8 mouse cellular contexts compared by ENCODE assay signal in the genomic region with DNA sequence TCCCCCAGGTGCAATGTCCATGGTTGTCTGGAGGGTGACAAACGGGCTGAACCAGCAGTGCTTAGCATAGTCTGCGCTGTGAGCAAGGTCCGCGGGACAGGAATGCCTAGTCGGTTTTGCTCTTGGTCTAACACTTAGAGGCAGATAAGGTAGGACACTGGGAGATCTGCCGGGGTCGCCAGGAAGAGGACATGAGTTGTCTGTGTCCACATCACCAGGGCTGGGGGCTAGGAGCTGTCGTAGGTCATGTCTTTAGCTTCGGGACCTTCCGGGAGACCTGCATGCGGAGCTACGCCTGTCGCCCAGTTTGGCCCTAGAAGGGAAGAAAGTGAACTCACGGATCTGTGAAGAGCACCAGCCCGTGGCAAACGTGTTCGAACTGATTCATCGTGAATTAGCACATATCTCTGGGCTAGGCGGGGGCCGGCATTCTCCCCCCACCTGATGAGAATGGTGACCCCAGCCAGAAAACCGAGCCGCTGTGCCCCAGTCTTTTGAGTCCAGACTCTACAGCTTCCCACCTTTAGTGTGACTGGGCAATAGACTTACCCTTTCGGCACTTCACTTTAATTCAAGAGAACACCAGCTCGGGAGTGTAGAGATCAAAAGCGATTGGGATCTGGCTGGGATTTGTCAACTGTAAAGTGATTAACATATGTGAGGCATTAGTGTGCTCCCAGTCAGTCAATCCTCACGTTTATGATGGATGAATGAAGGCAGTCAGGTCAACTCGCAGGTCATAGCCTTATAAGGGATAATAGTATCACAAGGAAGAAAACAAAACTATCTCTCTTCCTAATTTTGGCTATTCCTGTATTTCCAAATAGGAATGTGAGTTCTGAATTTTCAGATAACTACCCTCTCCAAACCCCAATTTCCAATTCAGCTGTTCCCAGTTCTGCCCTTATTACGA. TPM values are rescaled to one million over a fixed set of nuclear protein-coding genes. Genes with fewer than 3 reads are reported as not detected.
DNase-seq lines count a peak whose midpoint lies in the region; ATAC-seq and TF ChIP-seq lines count a peak whose summit lies in the region.

No protein-coding gene starts in this region.

- DNase-seq in embryonic facial prominence, embryonic 10.5 days (ENCODE audit: low spot score): peak; percentile 46
- no peak for DNase-seq in liver, postnatal 0 days
- no peak for DNase-seq in ovary, postnatal 14 days (ENCODE audit: low spot score)
- DNase-seq in frontal cortex, postnatal 25 days (ENCODE audit: low spot score in 2 of 2): no peak
- no peak for DNase-seq in gastrocnemius, postnatal 4 days (ENCODE audit: low spot score in 2 of 2)
- no peak for DNase-seq in gastrocnemius, postnatal 10 days

- peaks cover 3% of the 10 kb centered on the region; the same call in 1 of the 2 replicates for H3K27me3 ChIP-seq in ES-Bruce4 (ENCODE audit: control insufficient read depth, insufficient read depth, low read length, poor library complexity, severe bottlenecking)
- peaks cover 86% of the 10 kb centered on the region for H3K27me3 ChIP-seq in embryonic facial prominence, embryonic 10.5 days (replicated peaks; ENCODE audit: low read depth, poor library complexity, severe bottlenecking)
- H3K27me3 ChIP-seq in intestine, embryonic 15.5 days (replicated peaks): peaks cover 23% of the 10 kb centered on the region
- peaks cover 58% of the 10 kb centered on the region for H3K27me3 ChIP-seq in liver, postnatal 0 days (ENCODE audit: insufficient read depth, low read length)

- no peak overlapping the region for H3K9ac ChIP-seq in ES-Bruce4 (ENCODE audit: low read depth, poor library complexity, severe bottlenecking)
- no peak overlapping the region for H3K9ac ChIP-seq in intestine, embryonic 15.5 days
- H3K9ac ChIP-seq in liver, postnatal 0 days (replicated peaks): no peak overlapping the region; the same call in 1 of the 2 replicates

- H3K27ac ChIP-seq in ES-Bruce4 (ENCODE audit: insufficient read depth, low read length): no peak overlapping the region
- no peak overlapping the region for H3K27ac ChIP-seq in embryonic facial prominence, embryonic 10.5 days (replicated peaks)
- no peak overlapping the region for H3K27ac ChIP-seq in intestine, embryonic 15.5 days
- H3K27ac ChIP-seq in liver, postnatal 0 days (ENCODE audit: low read depth): no peak overlapping the region

- TF ChIP-seq EP300 in ES-Bruce4 (IDR thresholded peaks at IDR 0.05; ENCODE audit: insufficient read depth, low read depth, low read length): no peak
- no peak for TF ChIP-seq EP300 in liver, postnatal 0 days (IDR thresholded peaks at IDR 0.05; ENCODE audit: low read depth)

- WGBS in embryonic facial prominence, embryonic 10.5 days: 4% methylated on average over 28 of the region's 28 CpGs
- 10% methylated on average over 28 of the region's 28 CpGs for WGBS in intestine, embryonic 15.5 days
- 6% methylated on average over 28 of the region's 28 CpGs for WGBS in liver, postnatal 0 days (ENCODE audit: insufficient replicate concordance)

- TF ChIP-seq CTCF in ES-Bruce4 (IDR thresholded peaks at IDR 0.05; ENCODE audit: low read depth, low read length): no peak
- TF ChIP-seq CTCF in liver, postnatal 0 days (IDR thresholded peaks at IDR 0.05; ENCODE audit: low read depth): no peak

- no peaks in the 10 kb centered on the region for H3K9me3 ChIP-seq in ES-Bruce4 (replicated peaks; ENCODE audit: control insufficient read depth, insufficient read depth, low read length, poor library complexity, severe bottlenecking)
- H3K9me3 ChIP-seq in embryonic facial prominence, embryonic 10.5 days: no peaks in the 10 kb centered on the region
- no peaks in the 10 kb centered on the region for H3K9me3 ChIP-seq in intestine, embryonic 15.5 days
- H3K9me3 ChIP-seq in liver, postnatal 0 days (ENCODE audit: low read length): no peaks in the 10 kb centered on the region

- no peaks in the 10 kb centered on the region for H3K4me1 ChIP-seq in ES-Bruce4 (ENCODE audit: control insufficient read depth, insufficient read depth, low read length)
- H3K4me1 ChIP-seq in embryonic facial prominence, embryonic 10.5 days: peaks cover 50% of the 10 kb centered on the region
- peaks cover 37% of the 10 kb centered on the region for H3K4me1 ChIP-seq in intestine, embryonic 15.5 days (replicated peaks)
- peaks cover 25% of the 10 kb centered on the region for H3K4me1 ChIP-seq in liver, postnatal 0 days (ENCODE audit: insufficient read depth)

- peak overlapping the region; percentile 93 for H3K4me2 ChIP-seq in intestine, embryonic 15.5 days (replicated peaks)
- peak overlapping the region; percentile 77 for H3K4me2 ChIP-seq in liver, postnatal 0 days (ENCODE audit: low read depth, low read length)

- TF ChIP-seq POLR2A in ES-Bruce4 (IDR thresholded peaks at IDR 0.05; ENCODE audit: insufficient read depth, low read length): no peak

- H3K36me3 ChIP-seq in ES-Bruce4 (ENCODE audit: control insufficient read depth, insufficient read depth, low read length, poor library complexity, severe bottlenecking): no peaks in the 10 kb centered on the region
- no peaks in the 10 kb centered on the region for H3K36me3 ChIP-seq in embryonic facial prominence, embryonic 10.5 days (replicated peaks)
- no peaks in the 10 kb centered on the region for H3K36me3 ChIP-seq in intestine, embryonic 15.5 days
- no peaks in the 10 kb centered on the region for H3K36me3 ChIP-seq in liver, postnatal 0 days (replicated peaks; ENCODE audit: insufficient read depth, low read length)

- peak overlapping the region; percentile 24 for H3K4me3 ChIP-seq in ES-Bruce4 (ENCODE audit: low read depth, low read length)
- H3K4me3 ChIP-seq in embryonic facial prominence, embryonic 10.5 days: peak overlapping the region; percentile 59
- H3K4me3 ChIP-seq in intestine, embryonic 15.5 days (replicated peaks): peak overlapping the region; percentile 49
- H3K4me3 ChIP-seq in liver, postnatal 0 days (ENCODE audit: low read depth, low read length): peak overlapping the region; percentile 54

- no peak for ATAC-seq in intestine, embryonic 15.5 days
- ATAC-seq in liver, postnatal 0 days: no peak

RNA-seq across cellular contexts. Expression of a gene that starts 1.0 kb away (rescaled TPM):
- polyA plus RNA-seq in ES-Bruce4 (2011; ENCODE audit: insufficient read depth, insufficient read length, low read depth, missing spikeins): 1.9 and 2.4 TPM in 2 replicates
- 1.9 and 2.9 TPM in 2 replicates for polyA plus RNA-seq in embryonic facial prominence, embryonic 10.5 days (2016; fragmentation: Nextera tagmentation; extraction: Ambion mirVana)
- polyA plus RNA-seq in intestine, embryonic 15.5 days (2015; fragmentation: Nextera tagmentation; extraction: Ambion mirVana): 4.4 and 4.9 TPM in 2 replicates
- polyA plus RNA-seq in liver, postnatal 0 days (2015; fragmentation: Nextera tagmentation; extraction: Ambion mirVana): 3.4 and 3.7 TPM in 2 replicates
- total RNA-seq in gastrocnemius, postnatal 4 days (2021): 10 to 100 TPM in 1 of 2 experiments, 1 to 10 TPM in 1; 8.5 to 11.4 TPM
- total RNA-seq in gastrocnemius, postnatal 10 days (2021): 1 to 10 TPM; 6.3 to 9.9 TPM

RNA-seq across cellular contexts. Expression of a gene that starts 11.7 kb away (rescaled TPM):
- polyA plus RNA-seq in ES-Bruce4 (2011; ENCODE audit: insufficient read depth, insufficient read length, low read depth, missing spikeins): 60.2 and 65.5 TPM in 2 replicates
- 27.8 and 29.5 TPM in 2 replicates for polyA plus RNA-seq in embryonic facial prominence, embryonic 10.5 days (2016; fragmentation: Nextera tagmentation; extraction: Ambion mirVana)
- polyA plus RNA-seq in intestine, embryonic 15.5 days (2015; fragmentation: Nextera tagmentation; extraction: Ambion mirVana): 33.7 and 33.9 TPM in 2 replicates
- polyA plus RNA-seq in liver, postnatal 0 days (2015; fragmentation: Nextera tagmentation; extraction: Ambion mirVana): 5.6 and 5.9 TPM in 2 replicates
- 10 to 100 TPM; 50.2 to 55.3 TPM for total RNA-seq in gastrocnemius, postnatal 4 days (2021)
- 10 to 100 TPM; 27.0 to 36.0 TPM for total RNA-seq in gastrocnemius, postnatal 10 days (2021)
